Mouse (Mus musculus) lung, embryonic 16.5 days (tissue): Measurements from ENCODE around the gene Gucy1a1. TPM values are rescaled to one million over a fixed set of nuclear protein-coding genes. Genes with fewer than 3 reads are reported as not detected.

Source experiments
- ATAC-seq: fragments of 200-750 bp; cut with Nextera tagmentation; 2 replicates; pipeline ENCODE4 v1.8.0; 2017; ENCODE audit warnings: low read depth, mild to moderate bottlenecking, moderate library complexity
- H3K27ac ChIP-seq: fragments of 300-500 bp; sonication (generic); 2 replicates; pipeline ENCODE4 v1.5.1; 2014; ENCODE audit warnings: mild to moderate bottlenecking, control low read depth, low read length
- H3K27me3 ChIP-seq: fragments of 300-500 bp; sonication (generic); 2 replicates; pipeline ENCODE4 v1.6.1; 2014; ENCODE audit warnings: low read depth, low read length, mixed read lengths; ENCODE audit not compliant: control insufficient read depth, insufficient read depth
- H3K36me3 ChIP-seq: fragments of 300-500 bp; sonication (generic); 2 replicates; pipeline ENCODE4 v1.6.1; 2014; ENCODE audit warnings: low read length; ENCODE audit not compliant: control insufficient read depth, insufficient read depth
- H3K4me1 ChIP-seq: fragments of 300-500 bp; sonication (generic); replicated peaks from 2 replicates; pipeline ENCODE4 v1.6.1; 2014; ENCODE audit warnings: low read length, mixed read lengths; ENCODE audit not compliant: control insufficient read depth, insufficient read depth
- H3K4me2 ChIP-seq: fragments of 300-500 bp; sonication (generic); 2 replicates; pipeline ENCODE4 v1.6.1; 2014; ENCODE audit warnings: low read depth, low read length, control low read depth
- H3K4me3 ChIP-seq: fragments of 300-500 bp; sonication (generic); 2 replicates; pipeline ENCODE4 v1.5.1; 2014; ENCODE audit warnings: mild to moderate bottlenecking, low read length, control low read depth
- H3K9ac ChIP-seq: fragments of 300-500 bp; sonication (generic); 2 replicates; pipeline ENCODE4 v1.6.1; 2014; ENCODE audit warnings: low read length, control low read depth
- H3K9me3 ChIP-seq: fragments of 300-500 bp; sonication (generic); 2 replicates; pipeline ENCODE4 v1.6.1; 2016; ENCODE audit warnings: low read length; ENCODE audit not compliant: control insufficient read depth
- WGBS: fragments of 180-500 bp; shearing (Covaris S2); extraction: QIAGEN DNeasy Blood & Tissue Kit; methylation state at CpG from one replicate; pipeline ENCODE4 v1.1.7; 2014; 5-methylcytosine and 5-hydroxymethylcytosine counted together
- polyA plus RNA-seq: library from polyadenylated mRNA; unstranded; fragments of >200 nt; fragmentation: Nextera tagmentation; extraction: Ambion mirVana; gene quantifications from 2 replicates; pipeline ENCODE4 v1.2.1, GENCODE M21; 2015

Gucy1a1 gene
- polyA plus RNA-seq, 1 experiment from 2014 or later: 110 TPM

GRCm38 (mm10) chr3:82111986-82112385, 33.6 kb downstream of the Gucy1a1 start:
- peaks cover 4% of the 10 kb centered on the region; the same call in 1 of the 2 replicates for H3K4me1 ChIP-seq
- H3K4me2 ChIP-seq: no peak overlapping the region
- H3K9me3 ChIP-seq: no peaks in the 10 kb centered on the region
- H3K36me3 ChIP-seq: 0 out of 2 replicates have a peak, but pooled peaks cover 5% of the 10 kb centered on the region
- H3K9ac ChIP-seq: no peak overlapping the region
- no peak overlapping the region for H3K4me3 ChIP-seq
- 27% methylated on average over 3 of the region's 3 CpGs for WGBS
- H3K27ac ChIP-seq: peak overlapping the region; percentile 81
- peak; percentile 91 for ATAC-seq
- no peaks in the 10 kb centered on the region for H3K27me3 ChIP-seq

- 88% methylated on average over 15 of the region's 15 CpGs for WGBS
- H3K27me3 ChIP-seq: no peaks in the 10 kb centered on the region
- peaks cover 4% of the 10 kb centered on the region; the same call in 1 of the 2 replicates for H3K4me1 ChIP-seq
- no peak overlapping the region for H3K4me3 ChIP-seq
- ATAC-seq: no peak
- no peak overlapping the region for H3K9ac ChIP-seq
- H3K4me2 ChIP-seq: no peak overlapping the region
- no peak overlapping the region for H3K27ac ChIP-seq
- H3K36me3 ChIP-seq: 0 out of 2 replicates have a peak, but pooled peaks cover 5% of the 10 kb centered on the region
- H3K9me3 ChIP-seq: no peaks in the 10 kb centered on the region
These were observed 36.6 kb downstream of the Gucy1a1 start for GRCm38 (mm10) chr3:82108951-82109350.

GRCm38 (mm10) chr3:82104229-82104628, 41.4 kb downstream of the Gucy1a1 start:
- Histone ChIP-seq H3K27me3 (no peaks in the 10 kb centered on the region), H3K4me1 (no peaks in the 10 kb centered on the region), H3K36me3 (0 out of 2 replicates have a peak, but pooled peaks cover 5% of the 10 kb centered on the region), H3K4me3 (no peak overlapping the region), H3K27ac (no peak overlapping the region), H3K9me3 (no peaks in the 10 kb centered on the region), H3K4me2 (no peak overlapping the region), H3K9ac (no peak overlapping the region)
- WGBS: 51% methylated on average over 6 of the region's 6 CpGs
- ATAC-seq: no peak

GRCm38 (mm10) chr3:82099127-82099526, 46.5 kb downstream of the Gucy1a1 start:
- ATAC-seq: no peak
- Histone ChIP-seq H3K27me3 (no peaks in the 10 kb centered on the region), H3K4me2 (no peak overlapping the region), H3K4me3 (no peak overlapping the region), H3K36me3 (0 out of 2 replicates have a peak, but pooled peaks cover 1% of the 10 kb centered on the region), H3K9ac (no peak overlapping the region), H3K9me3 (no peaks in the 10 kb centered on the region), H3K4me1 (no peaks in the 10 kb centered on the region), H3K27ac (no peak overlapping the region)
- WGBS: 83% methylated on average over 6 of the region's 6 CpGs

- H3K9me3 ChIP-seq: no peaks in the 10 kb centered on the region
- no peaks in the 10 kb centered on the region for H3K27me3 ChIP-seq
- H3K4me2 ChIP-seq: no peak overlapping the region
- WGBS: 70% methylated on average over 2 of the region's 2 CpGs
- H3K9ac ChIP-seq: no peak overlapping the region
- H3K27ac ChIP-seq: no peak overlapping the region
- H3K4me1 ChIP-seq: no peaks in the 10 kb centered on the region
- no peak overlapping the region for H3K4me3 ChIP-seq
- no peak for ATAC-seq
- 0 out of 2 replicates have a peak, but pooled peaks cover 3% of the 10 kb centered on the region for H3K36me3 ChIP-seq
These were observed 48.8 kb downstream of the Gucy1a1 start for GRCm38 (mm10) chr3:82096801-82097200.

- peak; percentile 98 for ATAC-seq
- Histone ChIP-seq H3K4me2 (peak within 1 kb of the TSS; percentile 95), H3K4me1 (peaks cover 15% of the 10 kb centered on the region; the same call in 1 of the 2 replicates), H3K36me3 (no peaks in the 10 kb centered on the region), H3K27me3 (no peaks in the 10 kb centered on the region), H3K4me3 (peak within 1 kb of the TSS; percentile 58), H3K27ac (peak within 1 kb of the TSS; percentile 84), H3K9ac (peak within 1 kb of the TSS; percentile 76), H3K9me3 (no peaks in the 10 kb centered on the region)
- WGBS: 1% methylated on average over 25 of the region's 25 CpGs
These were observed 71.3 kb downstream of the Gucy1a1 start, which contains the start of gene Gucy1b1 for GRCm38 (mm10) chr3:82074201-82074851. Gene Gucy1b1, minus strand, starts transcription at chr3:82074689.

GRCm38 (mm10) chr3:82073741-82074181, 71.8 kb downstream of the Gucy1a1 start:
- H3K4me3 ChIP-seq: peak overlapping the region; percentile 58

GRCm38 (mm10) chr3:82067830-82068229, 77.8 kb downstream of the Gucy1a1 start:
- no peaks in the 10 kb centered on the region for H3K36me3 ChIP-seq
- no peak overlapping the region for H3K27ac ChIP-seq
- 66% methylated on average over 5 of the region's 5 CpGs for WGBS

More at GRCm38 (mm10) chr3:82073741-82074181, 71.8 kb downstream of the Gucy1a1 start:
- peaks cover 15% of the 10 kb centered on the region; the same call in 1 of the 2 replicates for H3K4me1 ChIP-seq
- peak overlapping the region; percentile 84 for H3K27ac ChIP-seq
- H3K9ac ChIP-seq: peak overlapping the region; percentile 76
- peak overlapping the region; percentile 95 for H3K4me2 ChIP-seq
- peak; percentile 74 for ATAC-seq
- WGBS: 0% methylated on average over 34 of the region's 34 CpGs
- H3K27me3 ChIP-seq: no peaks in the 10 kb centered on the region
- no peaks in the 10 kb centered on the region for H3K36me3 ChIP-seq
- H3K9me3 ChIP-seq: no peaks in the 10 kb centered on the region

GRCm38 (mm10) chr3:82061402-82062180, 84.0 kb downstream of the Gucy1a1 start:
- peak overlapping the region; percentile 51 for H3K27ac ChIP-seq
- H3K27me3 ChIP-seq: no peaks in the 10 kb centered on the region
- no peak overlapping the region for H3K4me3 ChIP-seq
- no peak overlapping the region for H3K9ac ChIP-seq
- H3K4me1 ChIP-seq: peaks cover 21% of the 10 kb centered on the region
- 17% methylated on average over 9 of the region's 9 CpGs for whole genome bisulfite sequencing
- no peaks in the 10 kb centered on the region for H3K36me3 ChIP-seq
- H3K9me3 ChIP-seq: no peaks in the 10 kb centered on the region
- peak; percentile 10; the same call in 1 of the 2 replicates for ATAC-seq
- no peak overlapping the region for H3K4me2 ChIP-seq

More at GRCm38 (mm10) chr3:82067830-82068229, 77.8 kb downstream of the Gucy1a1 start:
- Histone ChIP-seq H3K27me3 (no peaks in the 10 kb centered on the region), H3K4me2 (no peak overlapping the region), H3K4me1 (peaks cover 11% of the 10 kb centered on the region), H3K9me3 (no peaks in the 10 kb centered on the region), H3K9ac (no peak overlapping the region), H3K4me3 (no peak overlapping the region)
- ATAC-seq: no peak
